Comparison of ENCODE assay signal across 9 mouse cellular contexts in genomic region chr13:51737033-51737948, GRCm38 (mm10). TPM values are rescaled to one million over a fixed set of nuclear protein-coding genes. Genes with fewer than 3 reads are reported as not detected.
DNase-seq lines count a peak whose midpoint lies in the region; ATAC-seq and TF ChIP-seq lines count a peak whose summit lies in the region.
"Had no signal": no experiment of that assay in that cellular context is flagged by ENCODE, and none has a peak within 500 bp of the region (broad histone marks: within the 10 kb centered on the region; RNA-seq: fewer than 3 reads in every experiment).

No protein-coding gene starts in this region.

- no peak overlapping the region for H3K9ac ChIP-seq in kidney, embryonic 15.5 days
- no peak overlapping the region for H3K9ac ChIP-seq in hindbrain, postnatal 0 days (replicated peaks; ENCODE audit: low read length)
- H3K9ac ChIP-seq: midbrain, embryonic 12.5 days had no signal

- peaks cover 26% of the 10 kb centered on the region for H3K4me1 ChIP-seq in kidney, embryonic 15.5 days
- H3K4me1 ChIP-seq in E14TG2a.4 (replicated peaks; ENCODE audit: low read depth, low read length), result peaks cover 75% of the 10 kb centered on the region
- H3K4me1 ChIP-seq in hindbrain, postnatal 0 days (ENCODE audit: insufficient read depth, low read length), result 0 out of 2 replicates have a peak, but pooled peaks cover 2% of the 10 kb centered on the region

- intact Hi-C loops in left cerebral cortex, adult 2 months (cut with DNase I), result no loop called here

- H3K4me3 ChIP-seq in kidney, embryonic 15.5 days (replicated peaks), result no peak overlapping the region
- peak overlapping the region; percentile 29; the same call in 1 of the 2 replicates for H3K4me3 ChIP-seq in E14TG2a.4 (replicated peaks; ENCODE audit: low read length)
- H3K4me3 ChIP-seq in hindbrain, postnatal 0 days (ENCODE audit: low read length), result no peak overlapping the region
- H3K4me3 ChIP-seq in left cerebral cortex, adult 2 months, result no peak overlapping the region
- H3K4me3 ChIP-seq: midbrain, embryonic 12.5 days had no signal

- TF ChIP-seq CTCF in E14TG2a.4 (conservative IDR thresholded peaks at IDR 0.05; ENCODE audit: low read length), result no peak
- TF ChIP-seq CTCF in hindbrain, postnatal 0 days (IDR thresholded peaks at IDR 0.05; ENCODE audit: low read depth), result no peak
- TF ChIP-seq CTCF in left cerebral cortex, adult 2 months (IDR thresholded peaks at IDR 0.05), result no peak

- DNase-seq in kidney, adult 9 months, result no peak
- DNase-seq in A20 (ENCODE audit: low read depth, low spot score), result peak; percentile 32
- DNase-seq in hindbrain, postnatal 0 days (ENCODE audit: low spot score), result peak; percentile 18
- no peak for DNase-seq in urinary bladder, postnatal 4 days (ENCODE audit: low spot score in 2 of 2)
- no peak for DNase-seq in left cerebral cortex, adult 2 months (ENCODE audit: extremely low spot score in 1 of 2, low spot score in 2 of 2)
- DNase-seq: cerebellum, adult 9-11 months had no signal

- WGBS in kidney, embryonic 15.5 days, result 46% methylated on average over 20 of the region's 20 CpGs
- WGBS in hindbrain, postnatal 0 days, result 73% methylated on average over 20 of the region's 20 CpGs

- no peaks in the 10 kb centered on the region for H3K27me3 ChIP-seq in kidney, embryonic 15.5 days
- H3K27me3 ChIP-seq in E14TG2a.4 (ENCODE audit: insufficient read depth, low read length), result no peaks in the 10 kb centered on the region
- H3K27me3 ChIP-seq in hindbrain, postnatal 0 days (ENCODE audit: insufficient read depth, low read length), result no peaks in the 10 kb centered on the region
- H3K27me3 ChIP-seq: midbrain, embryonic 12.5 days had no signal

- peak overlapping the region; percentile 78 for H3K27ac ChIP-seq in kidney, embryonic 15.5 days
- no peak overlapping the region for H3K27ac ChIP-seq in hindbrain, postnatal 0 days
- H3K27ac ChIP-seq in left cerebral cortex, adult 2 months, result no peak overlapping the region; the same call in 1 of the 2 replicates
- H3K27ac ChIP-seq: midbrain, embryonic 12.5 days had no signal

- ATAC-seq in kidney, embryonic 15.5 days (replicated peaks; ENCODE audit: low FRiP score), result peak; percentile 62
- no peak for ATAC-seq in hindbrain, postnatal 0 days

- H3K36me3 ChIP-seq in kidney, embryonic 15.5 days, result no peaks in the 10 kb centered on the region
- no peaks in the 10 kb centered on the region for H3K36me3 ChIP-seq in E14TG2a.4 (ENCODE audit: insufficient read depth, low read length)
- H3K36me3 ChIP-seq in hindbrain, postnatal 0 days (ENCODE audit: insufficient read depth, low read length), result no peaks in the 10 kb centered on the region
- H3K36me3 ChIP-seq: midbrain, embryonic 12.5 days had no signal

- H3K9me3 ChIP-seq in kidney, embryonic 15.5 days (replicated peaks), result no peaks in the 10 kb centered on the region
- H3K9me3 ChIP-seq in E14TG2a.4 (ENCODE audit: low read length), result no peaks in the 10 kb centered on the region
- no peaks in the 10 kb centered on the region for H3K9me3 ChIP-seq in hindbrain, postnatal 0 days (ENCODE audit: low read length)
- H3K9me3 ChIP-seq: midbrain, embryonic 12.5 days had no signal

- no peak overlapping the region for H3K4me2 ChIP-seq in kidney, embryonic 15.5 days
- H3K4me2 ChIP-seq in hindbrain, postnatal 0 days (ENCODE audit: low read depth, low read length), result no peak overlapping the region
- H3K4me2 ChIP-seq: midbrain, embryonic 12.5 days had no signal

RNA-seq across cellular contexts. Expression of gene Sema4d, which starts 56.3 kb away (rescaled TPM):
- polyA plus RNA-seq in kidney, embryonic 15.5 days (2015; fragmentation: Nextera tagmentation; extraction: Ambion mirVana), result 19.6 and 20.3 TPM in 2 replicates
- total RNA-seq in hindbrain, postnatal 0 days (2014; rRNA removed), result 19.7 and 33.1 TPM in 2 replicates
- 13.7 and 15.0 TPM in 2 replicates for polyA plus RNA-seq in hindbrain, postnatal 0 days (2015; fragmentation: Nextera tagmentation; extraction: Ambion mirVana)
- total RNA-seq in left cerebral cortex, adult 2 months (2021), result 10 to 100 TPM; 69.0 to 83.6 TPM

Comparison
In these comparisons a context has a peak if more than half of its experiments do, and no peak if none do; other contexts are left out.
1. DNase-seq: peak in A20 (single experiment) and hindbrain, postnatal 0 days (single experiment); none in kidney, adult 9 months (single experiment), urinary bladder, postnatal 4 days (0 of 2) and left cerebral cortex, adult 2 months (0 of 2).